Mouse (Mus musculus) ES-E14 (cell line): Measurements from ENCODE around the gene Baiap2. TPM values are rescaled to one million over a fixed set of nuclear protein-coding genes. Genes with fewer than 3 reads are reported as not detected.

ENCODE experiments used
- DNase-seq: peaks from one replicate; pipeline ENCODE4 v3.0.0-alpha.2; 2013; ENCODE audit warnings: low read depth, low spot score
- H3K27ac ChIP-seq: 2 replicates; pipeline ENCODE4 v1.5.1; 2012; ENCODE audit warnings: low read depth, mild to moderate bottlenecking, low read length, moderate library complexity, mixed read lengths; ENCODE audit not compliant: poor library complexity, insufficient read depth, severe bottlenecking
- H3K36me3 ChIP-seq: 2 replicates; pipeline ENCODE4 v1.6.1; 2012; ENCODE audit warnings: mild to moderate bottlenecking, low read length, moderate library complexity, mixed read lengths; ENCODE audit not compliant: control insufficient read depth, poor library complexity, insufficient read depth, severe bottlenecking
- H3K4me1 ChIP-seq, 2 experiments: fragments of 150-350 bp in 1 of 2; sonication (generic) in 1 of 2; 2 replicates each; pipeline ENCODE4 v1.6.1; 2012; ENCODE audit warnings: low read length in 2 of 2, mild to moderate bottlenecking in 1 of 2, mixed read lengths in 1 of 2; ENCODE audit not compliant: control insufficient read depth in 2 of 2, insufficient read depth in 2 of 2, poor library complexity in 1 of 2
- H3K4me3 ChIP-seq, 2 experiments: fragments of 150-350 bp in 1 of 2; sonication (generic) in 1 of 2; 2 replicates each; pipeline ENCODE4 v1.5.1; 2012; ENCODE audit warnings: low read length in 2 of 2, low read depth in 1 of 2, mild to moderate bottlenecking in 1 of 2, mixed read lengths in 1 of 2; ENCODE audit not compliant: insufficient read depth in 1 of 2, poor library complexity in 1 of 2, severe bottlenecking in 1 of 2
- H3K9ac ChIP-seq: 2 replicates; pipeline ENCODE4 v1.6.1; 2012; ENCODE audit warnings: low read depth, mild to moderate bottlenecking, low read length, mixed read lengths; ENCODE audit not compliant: poor library complexity, insufficient read depth, severe bottlenecking
- H3K9me3 ChIP-seq: fragments of 150-350 bp; sonication (generic); 2 replicates; pipeline ENCODE4 v1.6.1; 2012; ENCODE audit warnings: low read depth, mild to moderate bottlenecking, low read length; ENCODE audit not compliant: control insufficient read depth, insufficient read depth
- CHD2 ChIP-seq: IDR thresholded peaks from 2 replicates; pipeline ENCODE4 v1.6.1; 2014; ENCODE audit warnings: mild to moderate bottlenecking, low read depth, low read length, inconsistent platforms
- HCFC1 ChIP-seq: IDR thresholded peaks from 2 replicates; pipeline ENCODE4 v1.6.1; 2012; ENCODE audit warnings: low read length, inconsistent platforms, borderline replicate concordance; ENCODE audit not compliant: insufficient read depth
- MAFK ChIP-seq: IDR thresholded peaks from 2 replicates; pipeline ENCODE4 v1.6.1; 2014; ENCODE audit warnings: mild to moderate bottlenecking, low read depth, low read length, inconsistent platforms; ENCODE audit not compliant: insufficient read depth
- ZC3H11A ChIP-seq: IDR thresholded peaks from 2 replicates; pipeline ENCODE4 v1.6.1; 2012; ENCODE audit warnings: low read depth, mild to moderate bottlenecking, inconsistent platforms, low read length, borderline replicate concordance
- ZNF384 ChIP-seq: IDR thresholded peaks from 2 replicates; pipeline ENCODE4 v1.6.1; 2012; ENCODE audit warnings: low read depth, low read length, inconsistent platforms
- in situ Hi-C, 2 experiments: fragments of 600-800 bp; cut with MboI; formaldehyde crosslinking; loops; one replicate each; pipeline ENCODE4 v1.15.1; 2025; ENCODE audit warnings: low sequenced_read_pairs in 2 of 2, inconsistent platforms in 1 of 2; ENCODE audit not compliant: unreplicated experiment in 2 of 2
- total RNA-seq: library from RNA; depleted of rRNA; stranded (reverse); fragments of 300-350 nt; gene quantifications from 2 replicates; pipeline ENCODE4 v1.2.3, GENCODE M21; 2012

The Baiap2 gene
- total RNA-seq, 1 experiment = 23.3 TPM

DNA sequence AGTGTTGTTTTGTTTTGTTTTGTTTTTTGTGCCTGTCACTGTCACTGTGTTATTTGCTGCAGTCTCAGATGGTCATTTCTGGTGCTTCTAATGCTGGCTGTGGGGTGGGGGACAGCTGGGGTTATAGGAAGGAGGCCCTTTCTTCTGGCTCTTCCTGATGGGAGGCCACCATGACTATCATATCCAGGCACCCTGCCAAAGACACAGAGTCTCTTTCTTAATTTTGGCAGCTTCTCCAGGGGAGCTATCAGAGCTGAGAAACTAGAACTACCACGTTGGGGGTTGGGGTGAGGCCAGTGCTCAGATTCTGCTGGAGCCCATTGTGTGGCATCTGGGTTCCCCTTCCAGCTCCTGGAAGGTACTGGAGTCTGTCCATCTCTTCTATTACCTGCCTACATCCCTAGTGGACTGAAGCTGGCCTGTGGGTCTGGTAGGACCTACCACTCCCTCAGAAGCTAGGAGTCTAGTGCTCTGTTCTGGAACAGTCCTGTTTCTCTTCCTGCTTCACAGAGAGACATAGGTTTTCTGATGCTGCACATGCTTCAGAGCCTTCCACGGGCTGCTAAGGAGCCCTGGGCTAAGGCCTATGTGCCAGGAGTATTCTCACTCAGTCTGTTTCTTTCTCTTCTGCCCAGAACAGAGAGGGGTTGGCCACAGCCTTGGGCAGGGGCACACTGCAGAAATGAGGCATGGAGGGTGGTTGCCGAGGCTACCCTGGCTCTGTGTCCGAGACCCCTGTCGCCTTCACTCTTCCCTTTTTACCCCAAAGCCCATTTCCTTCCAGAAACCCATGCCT, 10.1 kb downstream of the Baiap2 start:
- TF ChIP-seq ZNF384 (no peak), HCFC1 (no peak), ZC3H11A (no peak), MAFK (no peak), CHD2 (no peak)
- no peaks in the 10 kb centered on the region for H3K36me3 ChIP-seq
- in situ Hi-C loops = no loop called here
- no peak for DNase-seq
- no peak overlapping the region for H3K9ac ChIP-seq
- no peak overlapping the region for H3K27ac ChIP-seq
- no peak overlapping the region for H3K4me3 ChIP-seq
- H3K4me1 ChIP-seq = peaks cover 0 to 20% of the 10 kb centered on the region in 2 experiments; a peak in 1 of 4 replicates
- no peaks in the 10 kb centered on the region for H3K9me3 ChIP-seq

DNA sequence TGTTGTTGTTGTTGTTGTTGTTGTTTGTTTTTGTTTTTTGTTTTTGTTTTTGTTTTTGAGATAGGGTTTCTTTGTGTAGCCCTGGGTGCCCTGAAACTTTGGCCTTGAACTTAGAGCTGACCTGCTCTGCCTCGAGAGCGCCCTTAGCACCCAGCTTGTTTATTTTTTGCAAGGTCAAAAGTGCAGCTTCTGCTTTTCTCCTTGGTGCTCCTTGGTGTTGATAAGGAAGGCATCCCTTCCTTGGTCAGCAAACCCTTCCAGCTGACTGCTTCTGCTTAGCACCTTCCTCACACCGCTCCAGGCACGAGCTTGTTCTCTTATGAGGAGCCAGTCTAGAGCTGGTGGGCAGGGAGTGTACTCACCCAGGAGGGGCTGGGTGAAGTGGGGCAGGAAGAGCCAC, 11.7 kb downstream of the Baiap2 start:
- Histone ChIP-seq H3K27ac (no peak overlapping the region), H3K36me3 (no peaks in the 10 kb centered on the region), H3K4me3 (no peak overlapping the region), H3K9ac (no peak overlapping the region), H3K9me3 (no peaks in the 10 kb centered on the region), H3K4me1 (peaks cover 0 to 14% of the 10 kb centered on the region in 2 experiments; a peak in 1 of 4 replicates)
- TF ChIP-seq ZNF384 = no peak
- no peak for TF ChIP-seq HCFC1
- TF ChIP-seq CHD2 = no peak
- no peak for TF ChIP-seq ZC3H11A
- TF ChIP-seq MAFK = no peak
- in situ Hi-C loops = no loop called here
- no peak for DNase-seq

DNA sequence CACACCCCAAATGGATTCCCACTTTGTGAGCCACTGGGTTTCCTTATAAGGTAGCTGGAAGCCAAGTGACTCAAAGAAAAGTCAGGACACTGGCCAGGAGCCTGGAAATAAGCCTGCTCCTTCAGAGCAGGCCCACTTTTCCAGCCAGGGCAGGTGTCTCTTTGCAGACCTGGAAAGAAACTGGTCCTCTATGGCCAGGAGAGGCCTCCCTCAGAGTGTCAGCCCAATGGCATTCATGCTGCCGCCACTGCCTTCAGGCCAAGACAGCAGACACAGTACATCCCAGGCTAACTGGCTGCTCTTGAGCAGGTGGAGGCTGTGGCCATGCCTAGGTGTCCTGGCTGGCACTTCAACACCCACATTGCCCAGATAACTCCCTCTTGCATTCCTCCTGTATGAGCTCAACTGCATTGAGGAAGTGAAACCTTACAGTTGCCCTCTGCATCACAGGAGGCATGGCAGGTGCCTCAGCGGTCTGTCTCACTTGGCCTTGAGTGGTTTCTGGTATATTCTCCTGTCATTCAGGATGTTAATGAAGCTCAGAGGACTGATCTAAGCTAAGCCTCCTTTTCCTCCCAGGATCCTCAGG, 12.3 kb downstream of the Baiap2 start:
- TF ChIP-seq ZNF384 = no peak
- no peak for TF ChIP-seq ZC3H11A
- no peak for TF ChIP-seq CHD2
- TF ChIP-seq MAFK = no peak
- no peak for TF ChIP-seq HCFC1
- Histone ChIP-seq H3K27ac (no peak overlapping the region), H3K9ac (no peak overlapping the region), H3K9me3 (no peaks in the 10 kb centered on the region), H3K36me3 (no peaks in the 10 kb centered on the region), H3K4me1 (peaks cover 0 to 14% of the 10 kb centered on the region in 2 experiments; a peak in 1 of 4 replicates), H3K4me3 (no peak overlapping the region)
- in situ Hi-C loops = no loop called here
- no peak for DNase-seq

DNA sequence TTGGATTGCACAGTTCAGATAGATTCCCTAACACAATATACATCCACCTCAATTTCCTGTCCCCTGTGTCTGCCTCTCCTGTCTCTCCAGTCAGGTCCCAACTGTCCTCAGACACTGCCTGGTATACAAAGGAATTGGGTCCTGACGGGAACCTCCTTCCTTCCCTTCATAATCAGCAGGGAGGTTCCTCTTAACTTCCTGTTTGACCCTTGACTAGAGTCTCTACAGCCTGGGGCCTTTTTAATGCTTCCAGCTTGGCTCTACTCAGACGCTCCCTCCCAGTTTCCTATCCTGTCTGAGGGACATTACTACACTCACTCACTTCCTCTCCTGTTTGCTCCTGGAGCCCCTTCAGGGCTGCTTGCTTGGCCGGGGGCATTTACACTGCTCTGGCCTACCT, 12.9 kb downstream of the Baiap2 start:
- no peak for DNase-seq
- 0 out of 2 replicates have a peak, but pooled peaks cover under 1% of the 10 kb centered on the region for H3K36me3 ChIP-seq
- H3K27ac ChIP-seq = no peak overlapping the region
- no peak for TF ChIP-seq CHD2
- no peak for TF ChIP-seq ZC3H11A
- TF ChIP-seq HCFC1 = no peak
- no peak for TF ChIP-seq MAFK
- TF ChIP-seq ZNF384 = no peak
- in situ Hi-C loops = no loop called here
- peaks cover 0 to 14% of the 10 kb centered on the region in 2 experiments; a peak in 1 of 4 replicates for H3K4me1 ChIP-seq
- no peak overlapping the region for H3K4me3 ChIP-seq
- no peaks in the 10 kb centered on the region for H3K9me3 ChIP-seq
- H3K9ac ChIP-seq = no peak overlapping the region
